ENCODE assay signal across 20 mouse cellular contexts in the genomic region with DNA sequence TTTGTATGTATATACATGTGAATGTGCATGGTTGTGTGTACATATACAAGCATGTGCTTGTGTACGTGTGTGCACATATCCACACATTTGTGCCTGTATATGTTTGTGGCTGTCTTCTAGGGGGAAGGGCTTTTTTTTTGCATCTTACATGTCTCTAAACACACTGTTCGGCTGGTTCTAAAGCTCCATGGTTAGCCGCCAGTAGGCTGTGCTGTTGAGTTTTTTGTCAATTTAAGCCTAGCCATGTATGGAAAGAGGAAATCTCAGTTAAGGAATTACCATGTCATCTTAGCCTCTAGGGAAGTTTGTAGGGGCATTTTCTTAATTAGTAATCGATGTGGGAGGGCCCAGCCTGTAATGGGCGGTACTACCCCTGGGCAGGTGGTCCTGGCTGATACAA.
DNase-seq lines count a peak whose midpoint lies in the region; ATAC-seq and TF ChIP-seq lines count a peak whose summit lies in the region.
"Had no signal": no experiment of that assay in that cellular context is flagged by ENCODE, and none has a peak within 500 bp of the region (broad histone marks: within the 10 kb centered on the region; RNA-seq: fewer than 3 reads in every experiment).

No protein-coding gene starts in this region.

- 78% methylated on average over 5 of the region's 5 CpGs for WGBS in hindbrain, embryonic 11.5 days
- 71% methylated on average over 5 of the region's 5 CpGs for WGBS in hindbrain, embryonic 13.5 days

- no peak overlapping the region for H3K4me2 ChIP-seq in hindbrain, embryonic 11.5 days (replicated peaks; ENCODE audit: low read depth, low read length)
- H3K4me2 ChIP-seq in hindbrain, embryonic 13.5 days, result no peak overlapping the region
- H3K4me2 ChIP-seq: forebrain, embryonic 15.5 days; liver, embryonic 15.5 days; neural tube, embryonic 15.5 days had no signal

- no peaks in the 10 kb centered on the region for H3K36me3 ChIP-seq in hindbrain, embryonic 11.5 days (ENCODE audit: control insufficient read depth, insufficient read depth, low read length)
- no peaks in the 10 kb centered on the region for H3K36me3 ChIP-seq in hindbrain, embryonic 13.5 days
- no peaks in the 10 kb centered on the region for H3K36me3 ChIP-seq in E14TG2a.4 (ENCODE audit: insufficient read depth, low read length)
- no peaks in the 10 kb centered on the region for H3K36me3 ChIP-seq in ES-E14 (ENCODE audit: control insufficient read depth, insufficient read depth, low read length, poor library complexity, severe bottlenecking)
- H3K36me3 ChIP-seq: forebrain, embryonic 15.5 days; liver, embryonic 15.5 days; midbrain, embryonic 10.5 days; neural tube, embryonic 15.5 days had no signal

- TF ChIP-seq CTCF in layer of hippocampus, adult 2 months (conservative IDR thresholded peaks at IDR 0.05), result peak; percentile 61
- peak; percentile 42 for TF ChIP-seq CTCF in E14TG2a.4 (conservative IDR thresholded peaks at IDR 0.05; ENCODE audit: low read length)

- H3K9me3 ChIP-seq in hindbrain, embryonic 11.5 days (ENCODE audit: control insufficient read depth, low read length), result no peaks in the 10 kb centered on the region
- no peaks in the 10 kb centered on the region for H3K9me3 ChIP-seq in hindbrain, embryonic 13.5 days
- H3K9me3 ChIP-seq in E14TG2a.4 (ENCODE audit: low read length) (peaks cover 16% of the 10 kb centered on the region), ES-E14 (ENCODE audit: control insufficient read depth, insufficient read depth, low read depth, low read length) (no peaks in the 10 kb centered on the region)
- H3K9me3 ChIP-seq: forebrain, embryonic 15.5 days; liver, embryonic 15.5 days; neural tube, embryonic 15.5 days had no signal

- in situ Hi-C loops in ES-E14 (cut with MboI; ENCODE audit: low sequenced_read_pairs in 2 of 2, unreplicated experiment in 2 of 2), result no loop called here

- H3K27me3 ChIP-seq in hindbrain, embryonic 11.5 days (ENCODE audit: control insufficient read depth, insufficient read depth, low read length), result no peaks in the 10 kb centered on the region
- no peaks in the 10 kb centered on the region for H3K27me3 ChIP-seq in hindbrain, embryonic 13.5 days
- 0 out of 2 replicates have a peak, but pooled peaks cover 2% of the 10 kb centered on the region for H3K27me3 ChIP-seq in E14TG2a.4 (ENCODE audit: insufficient read depth, low read length)
- H3K27me3 ChIP-seq: forebrain, embryonic 15.5 days; liver, embryonic 15.5 days; neural tube, embryonic 15.5 days had no signal

- no peak overlapping the region for H3K4me3 ChIP-seq in hindbrain, embryonic 11.5 days (ENCODE audit: low read depth, low read length)
- H3K4me3 ChIP-seq in hindbrain, embryonic 13.5 days, result no peak overlapping the region
- H3K4me3 ChIP-seq in layer of hippocampus, adult 2 months, result no peak overlapping the region
- no peak overlapping the region for H3K4me3 ChIP-seq in E14TG2a.4 (replicated peaks; ENCODE audit: low read length)
- no peak overlapping the region for H3K4me3 ChIP-seq in ES-E14 (ENCODE audit: insufficient read depth in 1 of 2, low read depth in 1 of 2, low read length in 2 of 2, poor library complexity in 1 of 2, severe bottlenecking in 1 of 2)
- H3K4me3 ChIP-seq: forebrain, embryonic 15.5 days; gastrocnemius, adult 2 months; liver, embryonic 15.5 days; midbrain, embryonic 10.5 days; myocyte; neural tube, embryonic 15.5 days had no signal

- peak; percentile 45 for DNase-seq in hindbrain, embryonic 11.5 days (ENCODE audit: low spot score)
- no peak for DNase-seq in layer of hippocampus, adult 2 months (ENCODE audit: low spot score in 2 of 2)
- no peak for DNase-seq in layer of hippocampus, postnatal 14 days (ENCODE audit: low spot score in 2 of 2)
- no peak for DNase-seq in ES-E14 (ENCODE audit: low read depth, low spot score)
- no peak for DNase-seq in adrenal gland, postnatal 36 days
- DNase-seq: adrenal gland, adult 8-10 months; cerebellum, adult 18-20 months; gastrocnemius, adult 2 months; heart, postnatal 4 days; lung, postnatal 4 days; right cerebral cortex, postnatal 4 days; thymus, postnatal 25 days had no signal

- no peak overlapping the region for H3K27ac ChIP-seq in hindbrain, embryonic 11.5 days (ENCODE audit: low read depth, low read length)
- no peak overlapping the region for H3K27ac ChIP-seq in hindbrain, embryonic 13.5 days
- H3K27ac ChIP-seq in layer of hippocampus, adult 2 months, result no peak overlapping the region
- no peak overlapping the region for H3K27ac ChIP-seq in ES-E14 (ENCODE audit: insufficient read depth, low read depth, low read length, poor library complexity, severe bottlenecking)
- H3K27ac ChIP-seq: forebrain, embryonic 15.5 days; gastrocnemius, adult 2 months; liver, embryonic 15.5 days; midbrain, embryonic 10.5 days; neural tube, embryonic 15.5 days had no signal

- no peaks in the 10 kb centered on the region; the same call in 1 of the 2 replicates for H3K4me1 ChIP-seq in hindbrain, embryonic 11.5 days (replicated peaks; ENCODE audit: control insufficient read depth, insufficient read depth, low read length)
- peaks cover 12% of the 10 kb centered on the region for H3K4me1 ChIP-seq in hindbrain, embryonic 13.5 days (replicated peaks)
- H3K4me1 ChIP-seq in E14TG2a.4 (replicated peaks; ENCODE audit: low read depth, low read length) (peaks cover 13% of the 10 kb centered on the region), ES-E14 (ENCODE audit: control insufficient read depth in 2 of 2, insufficient read depth in 2 of 2, low read length in 2 of 2, poor library complexity in 1 of 2) (no peaks in the 10 kb centered on the region; a peak in 1 of 4 replicates)
- H3K4me1 ChIP-seq: forebrain, embryonic 15.5 days; liver, embryonic 15.5 days had no signal

- H3K9ac ChIP-seq in hindbrain, embryonic 11.5 days (ENCODE audit: low read depth, low read length), result no peak overlapping the region
- H3K9ac ChIP-seq in hindbrain, embryonic 13.5 days, result no peak overlapping the region
- H3K9ac ChIP-seq in ES-E14 (ENCODE audit: insufficient read depth, low read depth, low read length, poor library complexity, severe bottlenecking), result no peak overlapping the region
- H3K9ac ChIP-seq: forebrain, embryonic 15.5 days; liver, embryonic 15.5 days; neural tube, embryonic 15.5 days had no signal

- ATAC-seq in hindbrain, embryonic 11.5 days (ENCODE audit: low FRiP score), result no peak
- ATAC-seq in hindbrain, embryonic 13.5 days (ENCODE audit: low FRiP score), result no peak
- ATAC-seq: forebrain, embryonic 15.5 days; intestine, embryonic 16.5 days had no signal

TF ChIP-seq in ES-E14, 5 proteins besides CTCF, POLR2A, EP300 and RAD21:
- no peak for TF ChIP-seq HCFC1 (IDR thresholded peaks at IDR 0.05; ENCODE audit: borderline replicate concordance, insufficient read depth, low read length)
- TF ChIP-seq ZNF384 (IDR thresholded peaks at IDR 0.05; ENCODE audit: low read depth, low read length), result no peak
- TF ChIP-seq CHD2 (IDR thresholded peaks at IDR 0.05; ENCODE audit: low read depth, low read length), result no peak
- no peak for TF ChIP-seq MAFK (IDR thresholded peaks at IDR 0.05; ENCODE audit: insufficient read depth, low read depth, low read length)
- peak; percentile 21; the same call in 1 of the 2 replicates for TF ChIP-seq ZC3H11A (IDR thresholded peaks at IDR 0.05; ENCODE audit: borderline replicate concordance, low read depth, low read length)
